Mouse (Mus musculus) lung, postnatal 0 days (tissue): ENCODE results near the gene Kcnip4.

ENCODE experiments used
- CTCF ChIP-seq: IDR thresholded peaks from 2 replicates; pipeline ENCODE4 v1.5.1; 2016; ENCODE audit warnings: antibody characterized with exemption, mild to moderate bottlenecking
- EP300 ChIP-seq: IDR thresholded peaks from 2 replicates; pipeline ENCODE4 v1.6.1; 2016; ENCODE audit warnings: antibody characterized with exemption, mild to moderate bottlenecking, control low read depth

- TF ChIP-seq CTCF (no peak), EP300 (no peak)
Measured at GRCm38 (mm10) chr5:49523997-49524393, 712 bp downstream of the Kcnip4 start.
